9 mouse cellular contexts compared by ENCODE assay signal in the genomic region with DNA sequence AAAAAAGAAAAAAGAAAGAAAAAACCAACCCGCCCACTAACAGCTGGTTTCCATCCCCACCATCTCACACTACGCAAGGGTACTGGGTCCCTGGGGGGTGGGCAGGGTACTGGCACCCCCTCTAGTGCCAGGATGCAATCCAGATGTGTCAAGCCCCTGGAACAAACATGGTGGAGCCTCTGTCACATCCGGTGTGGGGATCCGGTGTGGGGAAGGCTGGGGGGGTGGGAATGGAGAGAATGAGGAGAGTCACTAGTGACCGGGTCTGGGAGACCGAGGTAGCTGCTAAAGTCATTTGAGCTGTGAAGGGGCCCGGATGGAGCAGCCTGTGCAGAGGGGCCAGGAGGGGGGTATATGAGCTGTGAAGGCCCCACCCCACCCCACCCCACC. TPM values are rescaled to one million over a fixed set of nuclear protein-coding genes. Genes with fewer than 3 reads are reported as not detected.
DNase-seq lines count a peak whose midpoint lies in the region; ATAC-seq and TF ChIP-seq lines count a peak whose summit lies in the region.
"Had no signal": no experiment of that assay in that cellular context is flagged by ENCODE, and none has a peak within 500 bp of the region (broad histone marks: within the 10 kb centered on the region; RNA-seq: fewer than 3 reads in every experiment).

No protein-coding gene starts in this region.

- H3K4me1 ChIP-seq in heart, adult 2 months (ENCODE audit: control insufficient read depth, insufficient read depth, low read length) = peaks cover 4% of the 10 kb centered on the region

- H3K79me2 ChIP-seq in heart, adult 2 months (replicated peaks; ENCODE audit: control insufficient read depth, insufficient read depth, low read length) = no peaks in the 10 kb centered on the region; the same call in 1 of the 2 replicates

- peak; percentile 24 for DNase-seq in urinary bladder, postnatal 14 days (ENCODE audit: low spot score)
- no peak for DNase-seq in urinary bladder, postnatal 4 days (ENCODE audit: low spot score in 2 of 2)
- peak; percentile 60 to 66 for DNase-seq in heart, adult 2 months
- DNase-seq in kidney, postnatal 4 days = peak; percentile 36 to 57
- no peak for DNase-seq in frontal cortex, adult 2 months (ENCODE audit: extremely low spot score in 1 of 2, low spot score in 1 of 2)
- no peak for DNase-seq in cerebellum, adult 9-10 months
- DNase-seq in cerebellum, postnatal 25 days = no peak

- 69% methylated on average over 7 of the region's 7 CpGs for WGBS in heart, adult 2 months

- TF ChIP-seq EP300 in heart, adult 2 months (IDR thresholded peaks at IDR 0.05; ENCODE audit: insufficient read depth, low read depth, low read length) = no peak

- intact Hi-C loops in heart, adult 2 months (cut with DNase I) = no loop called here

- H3K27me3 ChIP-seq in heart, adult 2 months (ENCODE audit: control insufficient read depth, insufficient read depth, low read length) = no peaks in the 10 kb centered on the region

- no peak for TF ChIP-seq CTCF in heart, adult 2 months (IDR thresholded peaks at IDR 0.05)

- H3K4me3 ChIP-seq in heart, adult 2 months = no peak overlapping the region
- H3K4me3 ChIP-seq: midbrain, embryonic 12.5 days had no signal

- no peak overlapping the region for H3K9ac ChIP-seq in heart, adult 2 months (ENCODE audit: low read depth, low read length)
- H3K9ac ChIP-seq: midbrain, embryonic 12.5 days had no signal

- no peak for ATAC-seq in megakaryocyte progenitor cell, adult 5-6 weeks (replicated peaks; ENCODE audit: poor library complexity)

- no peaks in the 10 kb centered on the region for H3K36me3 ChIP-seq in heart, adult 2 months (ENCODE audit: control insufficient read depth, insufficient read depth, low read length)

- peak overlapping the region; percentile 78 for H3K27ac ChIP-seq in heart, adult 2 months

- TF ChIP-seq POLR2A in heart, adult 2 months (IDR thresholded peaks at IDR 0.05; ENCODE audit: insufficient read depth, low read depth, low read length) = peak; percentile 22; the same call in 1 of the 2 replicates

RNA-seq across cellular contexts. Expression of a gene that starts 4.8 kb away (rescaled TPM):
- total RNA-seq in heart, adult 2 months (2021) = 1 to 10 TPM; 2.8 to 3.2 TPM
- polyA plus RNA-seq in heart, adult 2 months (2012; rRNA removed) = 4.2 and 6.1 TPM in 2 replicates
- 1.8 TPM in 2 replicates for polyA plus RNA-seq in frontal cortex, adult 2 months (2012; rRNA removed)
- 4.7 and 5.2 TPM in 2 replicates for total RNA-seq in megakaryocyte progenitor cell, adult 5-6 weeks (2015)
- total RNA-seq in megakaryocyte progenitor cell, adult 5-6 weeks (2017) = 1.8 and 2.5 TPM in 2 replicates

RNA-seq across cellular contexts. Expression of a gene that starts 12.1 kb away (rescaled TPM):
- total RNA-seq in heart, adult 2 months (2021) = 10 to 100 TPM; 11.1 to 11.6 TPM
- polyA plus RNA-seq in heart, adult 2 months (2012; rRNA removed) = 9.1 and 11.7 TPM in 2 replicates
- polyA plus RNA-seq in frontal cortex, adult 2 months (2012; rRNA removed) = 40.6 and 41.2 TPM in 2 replicates
- total RNA-seq in megakaryocyte progenitor cell, adult 5-6 weeks (2015) = 109 and 114 TPM in 2 replicates
- 222 and 314 TPM in 2 replicates for total RNA-seq in megakaryocyte progenitor cell, adult 5-6 weeks (2017)

RNA-seq across cellular contexts. Expression of a gene that starts 30.8 kb away (rescaled TPM):
- total RNA-seq in heart, adult 2 months (2021) = 100 to 1,000 TPM; 124 to 130 TPM
- polyA plus RNA-seq in heart, adult 2 months (2012; rRNA removed) = 173 and 226 TPM in 2 replicates
- polyA plus RNA-seq in frontal cortex, adult 2 months (2012; rRNA removed) = 114 and 131 TPM in 2 replicates
- total RNA-seq in megakaryocyte progenitor cell, adult 5-6 weeks (2015) = 42.0 and 48.1 TPM in 2 replicates
- total RNA-seq in megakaryocyte progenitor cell, adult 5-6 weeks (2017) = 44.1 and 50.7 TPM in 2 replicates

RNA-seq across cellular contexts. Expression of a gene that starts 44.0 kb away (rescaled TPM):
- total RNA-seq in heart, adult 2 months (2021) = 1 to 10 TPM; 7.6 to 9.2 TPM
- polyA plus RNA-seq in heart, adult 2 months (2012; rRNA removed) = 12.4 and 15.3 TPM in 2 replicates
- polyA plus RNA-seq in frontal cortex, adult 2 months (2012; rRNA removed) = 2.9 and 3.5 TPM in 2 replicates
- 5.3 and 6.9 TPM in 2 replicates for total RNA-seq in megakaryocyte progenitor cell, adult 5-6 weeks (2015)
- total RNA-seq in megakaryocyte progenitor cell, adult 5-6 weeks (2017) = 9.2 and 9.8 TPM in 2 replicates

RNA-seq across cellular contexts. Expression of a gene that starts 57.4 kb away (rescaled TPM):
- total RNA-seq in heart, adult 2 months (2021) = 1 to 10 TPM in 1 of 2 experiments, under 1 TPM in 1; 0.84 to 1.0 TPM
- polyA plus RNA-seq in heart, adult 2 months (2012; rRNA removed) = 0.70 and 1.4 TPM in 2 replicates
- 3.3 TPM in 2 replicates for polyA plus RNA-seq in frontal cortex, adult 2 months (2012; rRNA removed)
- 4.5 and 7.8 TPM in 2 replicates for total RNA-seq in megakaryocyte progenitor cell, adult 5-6 weeks (2015)
- total RNA-seq in megakaryocyte progenitor cell, adult 5-6 weeks (2017) = 3.7 and 4.0 TPM in 2 replicates

Comparison
In these comparisons a context has a peak if more than half of its experiments do, and no peak if none do; other contexts are left out.
1. DNase-seq: peak in urinary bladder, postnatal 14 days (single experiment), heart, adult 2 months (2 of 2) and kidney, postnatal 4 days (2 of 2); none in urinary bladder, postnatal 4 days (0 of 2), frontal cortex, adult 2 months (0 of 2), cerebellum, adult 9-10 months (single experiment) and cerebellum, postnatal 25 days (0 of 2).
2. RNA of a gene that starts 12.1 kb away (total RNA-seq): 109 to 314 TPM in megakaryocyte progenitor cell, adult 5-6 weeks; 11.1 to 11.6 TPM in heart, adult 2 months; every median in the first group is over 4 times any median in the second.